Mouse (Mus musculus): ENCODE data around the gene Serpina5.

DNA sequence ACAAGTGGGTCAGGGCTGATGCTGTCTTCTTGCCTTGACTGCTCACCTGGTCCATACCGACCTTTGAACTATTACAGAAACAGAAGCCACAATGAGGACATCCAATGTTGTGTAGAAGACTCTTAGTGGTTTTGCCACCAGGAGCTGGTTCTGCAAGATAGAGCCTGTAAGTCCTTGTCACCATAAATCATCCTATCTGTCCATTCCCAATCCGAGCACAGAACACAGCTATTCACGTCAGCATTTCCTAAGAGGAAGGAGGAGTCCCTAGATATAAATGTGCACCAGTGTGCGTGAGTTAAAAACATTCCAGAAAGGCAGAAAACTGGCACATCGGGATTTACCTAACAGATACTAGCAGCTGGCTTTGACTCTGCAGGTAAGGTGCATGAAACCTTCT is 26.8 kb downstream of the Serpina5 start, which contains the start of gene Serpina3b:
- TF ChIP-seq CTCF (IDR thresholded peaks at IDR 0.05; ENCODE audit: insufficient read depth, low read depth, low read length), result no peak
- no peak for TF ChIP-seq POLR2A (IDR thresholded peaks at IDR 0.05; ENCODE audit: insufficient read depth, low read depth, low read length)

Measured in olfactory bulb, adult 2 months (tissue).